In genomic region chr4:62525489-62525811, GRCm38 (mm10) we compare ENCODE assay signal across 8 mouse cellular contexts. TPM values are rescaled to one million over a fixed set of nuclear protein-coding genes. Genes with fewer than 3 reads are reported as not detected.
DNase-seq lines count a peak whose midpoint lies in the region; ATAC-seq lines count a peak whose summit lies in the region.

No protein-coding gene starts in this region.

- H3K4me1 ChIP-seq in kidney, embryonic 14.5 days (ENCODE audit: control insufficient read depth, insufficient read depth, low read length), result no peaks in the 10 kb centered on the region; the same call in 1 of the 2 replicates
- H3K4me1 ChIP-seq in brown adipose tissue, adult 24 weeks (ENCODE audit: control insufficient read depth, insufficient read depth, insufficient read length, low read length), result 0 out of 2 replicates have a peak, but pooled peaks cover 2% of the 10 kb centered on the region
- H3K4me1 ChIP-seq in hindbrain, embryonic 16.5 days (ENCODE audit: control insufficient read depth, insufficient read depth, low read depth, low read length), result peaks cover 11% of the 10 kb centered on the region
- H3K4me1 ChIP-seq in midbrain, embryonic 16.5 days (ENCODE audit: control insufficient read depth, insufficient read depth, low read length), result peaks cover 9% of the 10 kb centered on the region

- no peak for DNase-seq in kidney, adult 11 months
- DNase-seq in urinary bladder, postnatal 36 days (ENCODE audit: low spot score in 2 of 2), result no peak
- no peak for DNase-seq in testis, postnatal 14 days (ENCODE audit: low spot score)
- no peak for DNase-seq in kidney, adult 18-20 months

- no peak overlapping the region for H3K9ac ChIP-seq in kidney, embryonic 14.5 days (ENCODE audit: low read depth, low read length)
- H3K9ac ChIP-seq in hindbrain, embryonic 16.5 days (ENCODE audit: low read depth, low read length), result peak overlapping the region; percentile 85
- peak overlapping the region; percentile 81; the same call in 1 of the 2 replicates for H3K9ac ChIP-seq in midbrain, embryonic 16.5 days (ENCODE audit: low read depth, low read length)

- H3K4me2 ChIP-seq in kidney, embryonic 14.5 days (replicated peaks; ENCODE audit: low read depth, low read length), result peak overlapping the region; percentile 24
- H3K4me2 ChIP-seq in hindbrain, embryonic 16.5 days (ENCODE audit: low read length), result peak overlapping the region; percentile 53
- peak overlapping the region; percentile 51 for H3K4me2 ChIP-seq in midbrain, embryonic 16.5 days (ENCODE audit: low read length)

- 2% methylated on average over 10 of the region's 10 CpGs for WGBS in kidney, embryonic 14.5 days
- 1% methylated on average over 10 of the region's 10 CpGs for WGBS in hindbrain, embryonic 16.5 days
- under 1% methylated on average over 10 of the region's 10 CpGs for WGBS in midbrain, embryonic 16.5 days

- ATAC-seq in kidney, embryonic 14.5 days (ENCODE audit: low FRiP score, low TSS enrichment), result no peak
- no peak for ATAC-seq in hindbrain, embryonic 16.5 days
- no peak for ATAC-seq in midbrain, embryonic 16.5 days

- no peaks in the 10 kb centered on the region for H3K9me3 ChIP-seq in kidney, embryonic 14.5 days (ENCODE audit: control insufficient read depth, low read length)
- H3K9me3 ChIP-seq in hindbrain, embryonic 16.5 days (ENCODE audit: control insufficient read depth, low read length), result no peaks in the 10 kb centered on the region
- no peaks in the 10 kb centered on the region for H3K9me3 ChIP-seq in midbrain, embryonic 16.5 days (replicated peaks; ENCODE audit: control insufficient read depth, low read length, poor library complexity, severe bottlenecking)

- H3K4me3 ChIP-seq in kidney, embryonic 14.5 days (ENCODE audit: low read length), result peak overlapping the region; percentile 94
- H3K4me3 ChIP-seq in brown adipose tissue, adult 24 weeks (ENCODE audit: insufficient read depth, low read depth, low read length), result peak overlapping the region; percentile 43
- H3K4me3 ChIP-seq in hindbrain, embryonic 16.5 days (ENCODE audit: low read length), result peak overlapping the region; percentile 85
- peak overlapping the region; percentile 82 for H3K4me3 ChIP-seq in midbrain, embryonic 16.5 days (ENCODE audit: low read depth, low read length)

- H3K36me3 ChIP-seq in kidney, embryonic 14.5 days (ENCODE audit: control insufficient read depth, insufficient read depth, low read length), result peaks cover 15% of the 10 kb centered on the region; the same call in 1 of the 2 replicates
- H3K36me3 ChIP-seq in hindbrain, embryonic 16.5 days (ENCODE audit: control insufficient read depth, insufficient read depth, low read length), result no peaks in the 10 kb centered on the region
- H3K36me3 ChIP-seq in midbrain, embryonic 16.5 days (ENCODE audit: control insufficient read depth, insufficient read depth, low read length), result no peaks in the 10 kb centered on the region

- no peak overlapping the region for H3K27ac ChIP-seq in kidney, embryonic 14.5 days (ENCODE audit: low read depth, low read length)
- H3K27ac ChIP-seq in brown adipose tissue, adult 24 weeks (replicated peaks; ENCODE audit: low read depth, low read length), result no peak overlapping the region
- H3K27ac ChIP-seq in hindbrain, embryonic 16.5 days (ENCODE audit: low read depth, low read length), result peak overlapping the region; percentile 98; the same call in 1 of the 2 replicates
- H3K27ac ChIP-seq in midbrain, embryonic 16.5 days (ENCODE audit: low read length), result no peak overlapping the region; the same call in 1 of the 2 replicates

- H3K27me3 ChIP-seq in kidney, embryonic 14.5 days (ENCODE audit: control insufficient read depth, insufficient read depth, low read length), result no peaks in the 10 kb centered on the region
- no peaks in the 10 kb centered on the region for H3K27me3 ChIP-seq in hindbrain, embryonic 16.5 days (replicated peaks; ENCODE audit: control insufficient read depth, insufficient read depth, low read length)
- H3K27me3 ChIP-seq in midbrain, embryonic 16.5 days (ENCODE audit: control insufficient read depth, insufficient read depth, low read depth, low read length), result no peaks in the 10 kb centered on the region

RNA-seq across cellular contexts. Expression of gene 4933430I17Rik, which starts 0.3 kb away (rescaled TPM):
- 0.49 and 1.0 TPM in 2 replicates for polyA plus RNA-seq in kidney, embryonic 14.5 days (2014; fragmentation: Nextera tagmentation; extraction: Ambion mirVana)
- not detected in 2 replicates for polyA plus RNA-seq in brown adipose tissue, adult 24 weeks (2012; ENCODE audit: insufficient read depth, insufficient read length, missing spikeins)
- polyA plus RNA-seq in hindbrain, embryonic 16.5 days (2015; fragmentation: Nextera tagmentation; extraction: Ambion mirVana), result 0.53 and 0.71 TPM in 2 replicates
- polyA plus RNA-seq in midbrain, embryonic 16.5 days (2015; fragmentation: Nextera tagmentation; extraction: Ambion mirVana), result 0.49 and 0.91 TPM in 2 replicates

RNA-seq across cellular contexts. Expression of gene Pole3, which starts 0.6 kb away (rescaled TPM):
- 89.5 and 104 TPM in 2 replicates for polyA plus RNA-seq in kidney, embryonic 14.5 days (2014; fragmentation: Nextera tagmentation; extraction: Ambion mirVana)
- 41.9 and 44.2 TPM in 2 replicates for polyA plus RNA-seq in brown adipose tissue, adult 24 weeks (2012; ENCODE audit: insufficient read depth, insufficient read length, missing spikeins)
- 61.8 and 62.3 TPM in 2 replicates for polyA plus RNA-seq in hindbrain, embryonic 16.5 days (2015; fragmentation: Nextera tagmentation; extraction: Ambion mirVana)
- polyA plus RNA-seq in midbrain, embryonic 16.5 days (2015; fragmentation: Nextera tagmentation; extraction: Ambion mirVana), result 57.9 and 64.7 TPM in 2 replicates

RNA-seq across cellular contexts. Expression of gene Alad, which starts 5.7 kb away (rescaled TPM):
- 107 and 108 TPM in 2 replicates for polyA plus RNA-seq in kidney, embryonic 14.5 days (2014; fragmentation: Nextera tagmentation; extraction: Ambion mirVana)
- 73.2 and 87.7 TPM in 2 replicates for polyA plus RNA-seq in brown adipose tissue, adult 24 weeks (2012; ENCODE audit: insufficient read depth, insufficient read length, missing spikeins)
- polyA plus RNA-seq in hindbrain, embryonic 16.5 days (2015; fragmentation: Nextera tagmentation; extraction: Ambion mirVana), result 72.2 and 75.6 TPM in 2 replicates
- polyA plus RNA-seq in midbrain, embryonic 16.5 days (2015; fragmentation: Nextera tagmentation; extraction: Ambion mirVana), result 70.6 and 76.7 TPM in 2 replicates

RNA-seq across cellular contexts. Expression of gene Hdhd3, which starts 22.2 kb away (rescaled TPM):
- 16.4 and 16.8 TPM in 2 replicates for polyA plus RNA-seq in kidney, embryonic 14.5 days (2014; fragmentation: Nextera tagmentation; extraction: Ambion mirVana)
- 9.1 and 14.9 TPM in 2 replicates for polyA plus RNA-seq in brown adipose tissue, adult 24 weeks (2012; ENCODE audit: insufficient read depth, insufficient read length, missing spikeins)
- polyA plus RNA-seq in hindbrain, embryonic 16.5 days (2015; fragmentation: Nextera tagmentation; extraction: Ambion mirVana), result 11.2 and 11.5 TPM in 2 replicates
- polyA plus RNA-seq in midbrain, embryonic 16.5 days (2015; fragmentation: Nextera tagmentation; extraction: Ambion mirVana), result 12.7 and 13.8 TPM in 2 replicates

RNA-seq across cellular contexts. Expression of gene Rgs3, which starts 34.2 kb away (rescaled TPM):
- 42.0 and 45.7 TPM in 2 replicates for polyA plus RNA-seq in kidney, embryonic 14.5 days (2014; fragmentation: Nextera tagmentation; extraction: Ambion mirVana)
- polyA plus RNA-seq in brown adipose tissue, adult 24 weeks (2012; ENCODE audit: insufficient read depth, insufficient read length, missing spikeins), result 49.5 and 102 TPM in 2 replicates
- 58.1 and 64.6 TPM in 2 replicates for polyA plus RNA-seq in hindbrain, embryonic 16.5 days (2015; fragmentation: Nextera tagmentation; extraction: Ambion mirVana)
- polyA plus RNA-seq in midbrain, embryonic 16.5 days (2015; fragmentation: Nextera tagmentation; extraction: Ambion mirVana), result 66.9 and 82.1 TPM in 2 replicates

Comparison
In these comparisons a context has a peak if more than half of its experiments do, and no peak if none do; other contexts are left out.
1. H3K4me3 ChIP-seq: peak in every context shown above with its lines; median percentile 94 in kidney, embryonic 14.5 days; 85 in hindbrain, embryonic 16.5 days; 82 in midbrain, embryonic 16.5 days; 43 in brown adipose tissue, adult 24 weeks.